Mouse (Mus musculus) duodenum, adult 2 months (tissue): ENCODE measurements around the gene Mrpl3. TPM values are rescaled to one million over a fixed set of nuclear protein-coding genes. Genes with fewer than 3 reads are reported as not detected.

Experiments used
- polyA plus RNA-seq: library from polyadenylated mRNA; depleted of rRNA; stranded (reverse); fragments of >200 nt; gene quantifications from 2 replicates; pipeline ENCODE4 v1.2.3, GENCODE M21; 2012; ENCODE audit warnings: low replicate concordance; rRNA removed

The Mrpl3 gene
- 37.8 and 102 TPM in 2 replicates for polyA plus RNA-seq

GRCm38 (mm10) chr9:105053147-105053557 lies at the start of gene Mrpl3:
Gene Mrpl3 (plus strand): TSS chr9:105053239.

Other genes starting within 250 kb of the Mrpl3 start
- 21.0 and 24.3 TPM in 2 replicates for gene Nudt16, start 78.6 kb downstream of the Mrpl3 start, polyA plus RNA-seq
- gene 1700080E11Rik, start 91.9 kb downstream of the Mrpl3 start, polyA plus RNA-seq: not detected in 2 replicates